Comparison of ENCODE assay signal across 24 mouse cellular contexts in the genomic region with DNA sequence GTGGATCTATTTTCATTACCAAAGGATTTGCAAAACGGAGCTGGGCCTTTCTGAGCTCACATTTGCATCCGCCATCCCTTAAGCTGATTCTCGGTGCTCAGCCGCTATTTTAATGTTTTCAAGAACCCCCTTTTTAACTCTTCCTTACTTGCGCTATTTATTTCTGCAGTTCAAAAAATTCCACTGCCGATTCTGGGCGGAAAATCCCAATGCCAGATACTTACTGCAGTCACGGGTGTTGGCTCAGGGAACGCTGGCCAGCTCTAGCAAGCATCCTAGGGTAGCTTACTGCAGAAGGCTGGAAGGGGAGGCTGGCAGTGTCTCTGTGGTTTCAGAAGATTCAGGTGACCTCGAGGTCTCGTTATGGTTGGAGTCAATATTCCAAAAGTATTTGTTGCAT.
DNase-seq lines count a peak whose midpoint lies in the region; ATAC-seq and TF ChIP-seq lines count a peak whose summit lies in the region.
"Had no signal": no experiment of that assay in that cellular context is flagged by ENCODE, and none has a peak within 500 bp of the region (broad histone marks: within the 10 kb centered on the region; RNA-seq: fewer than 3 reads in every experiment).

No protein-coding gene starts in this region.

- no peaks in the 10 kb centered on the region for H3K36me3 ChIP-seq in liver, postnatal 0 days (replicated peaks; ENCODE audit: insufficient read depth, low read length)
- H3K36me3 ChIP-seq: forebrain, embryonic 12.5 days; G1E; hindbrain, embryonic 12.5 days; kidney, embryonic 15.5 days; liver, embryonic 12.5 days had no signal

- H3K27ac ChIP-seq in liver, postnatal 0 days (ENCODE audit: low read depth), result no peak overlapping the region
- H3K27ac ChIP-seq: forebrain, embryonic 12.5 days; hindbrain, embryonic 12.5 days; kidney, embryonic 15.5 days; liver, embryonic 12.5 days had no signal

- H3K27me3 ChIP-seq in liver, postnatal 0 days (ENCODE audit: insufficient read depth, low read length), result no peaks in the 10 kb centered on the region
- H3K27me3 ChIP-seq: CH12.LX; forebrain, embryonic 12.5 days; hindbrain, embryonic 12.5 days; kidney, embryonic 15.5 days; liver, embryonic 12.5 days had no signal

- no peak for TF ChIP-seq CTCF in liver, postnatal 0 days (IDR thresholded peaks at IDR 0.05; ENCODE audit: low read depth)

- DNase-seq in frontal cortex, postnatal 36 days (ENCODE audit: low spot score in 2 of 2), result peak; percentile 24 to 67
- DNase-seq in frontal cortex, postnatal 14 days (ENCODE audit: low spot score in 2 of 2), result no peak
- DNase-seq in right cerebral cortex, adult 18-20 months, result peak; percentile 63
- DNase-seq in right cerebral cortex, postnatal 14 days, result no peak
- DNase-seq in left cerebral cortex, postnatal 36 days (ENCODE audit: low spot score in 2 of 2), result peak; percentile 19 to 53
- no peak for DNase-seq in liver, postnatal 0 days
- no peak for DNase-seq in spleen, postnatal 10 days (ENCODE audit: low spot score in 2 of 2)
- DNase-seq: adrenal gland, adult 2 months; B cell, adult 2 months; cerebellum, adult 8-10 months; gastrocnemius, postnatal 10 days; heart, adult 18-20 months; kidney, postnatal 4 days; lung, adult 2 months; lung, postnatal 14 days had no signal

- no peak overlapping the region for H3K4me3 ChIP-seq in liver, postnatal 0 days (ENCODE audit: low read depth, low read length)
- H3K4me3 ChIP-seq: erythroblast, embryonic 14.5 days; forebrain, embryonic 12.5 days; hindbrain, embryonic 12.5 days; kidney, embryonic 15.5 days; liver, embryonic 12.5 days had no signal

- no peak overlapping the region for H3K9ac ChIP-seq in liver, postnatal 0 days (replicated peaks)
- H3K9ac ChIP-seq: forebrain, embryonic 12.5 days; hindbrain, embryonic 12.5 days; kidney, embryonic 15.5 days; liver, embryonic 12.5 days had no signal

- intact Hi-C loops in left cerebral cortex, postnatal 36 days (cut with DNase I), result no loop called here

- WGBS in liver, postnatal 0 days (ENCODE audit: insufficient replicate concordance), result 73% methylated on average over 11 of the region's 11 CpGs

- no peak for TF ChIP-seq EP300 in liver, postnatal 0 days (IDR thresholded peaks at IDR 0.05; ENCODE audit: low read depth)

- no peak overlapping the region for H3K4me2 ChIP-seq in liver, postnatal 0 days (ENCODE audit: low read depth, low read length)
- H3K4me2 ChIP-seq: forebrain, embryonic 12.5 days; hindbrain, embryonic 12.5 days; kidney, embryonic 15.5 days; liver, embryonic 12.5 days; midbrain, embryonic 11.5 days had no signal

- H3K4me1 ChIP-seq in liver, postnatal 0 days (ENCODE audit: insufficient read depth), result no peaks in the 10 kb centered on the region
- H3K4me1 ChIP-seq: kidney, embryonic 15.5 days; liver, embryonic 12.5 days had no signal

- H3K9me3 ChIP-seq in liver, postnatal 0 days (ENCODE audit: low read length), result no peaks in the 10 kb centered on the region
- H3K9me3 ChIP-seq: forebrain, embryonic 12.5 days; G1E; hindbrain, embryonic 12.5 days; kidney, embryonic 15.5 days; liver, embryonic 12.5 days had no signal

- no peak for ATAC-seq in liver, postnatal 0 days
- ATAC-seq: intestine, postnatal 0 days; liver, embryonic 12.5 days had no signal

Comparison
In these comparisons a context has a peak if more than half of its experiments do, and no peak if none do; other contexts are left out.
1. DNase-seq: peak in frontal cortex, postnatal 36 days (2 of 2), right cerebral cortex, adult 18-20 months (single experiment) and left cerebral cortex, postnatal 36 days (2 of 2); none in frontal cortex, postnatal 14 days (0 of 2), right cerebral cortex, postnatal 14 days (single experiment), liver, postnatal 0 days (single experiment) and spleen, postnatal 10 days (0 of 2).